Mouse (Mus musculus) liver, embryonic 13.5 days (tissue): Measurements from ENCODE around the gene Fancd2os. TPM values are rescaled to one million over a fixed set of nuclear protein-coding genes. Genes with fewer than 3 reads are reported as not detected.

ENCODE experiments used
- ATAC-seq: fragments of 200-750 bp; cut with Nextera tagmentation; 2 replicates; pipeline ENCODE4 v1.8.0; 2017; ENCODE audit warnings: low read depth, mild to moderate bottlenecking, moderate number of reproducible peaks, moderate library complexity
- DNase-seq: peaks from one replicate; pipeline ENCODE4 v3.0.0; 2022
- H3K27ac ChIP-seq: fragments of 300-500 bp; sonication (generic); 2 replicates; pipeline ENCODE4 v1.5.1; 2015; ENCODE audit warnings: moderate library complexity, mild to moderate bottlenecking, inconsistent platforms
- H3K27me3 ChIP-seq: fragments of 300-500 bp; sonication (generic); 2 replicates; pipeline ENCODE4 v1.6.1; 2015; ENCODE audit warnings: mild to moderate bottlenecking, inconsistent platforms
- H3K36me3 ChIP-seq: fragments of 300-500 bp; sonication (generic); 2 replicates; pipeline ENCODE4 v1.6.1; 2015; ENCODE audit warnings: mild to moderate bottlenecking, inconsistent platforms
- H3K4me1 ChIP-seq: fragments of 300-500 bp; sonication (generic); replicated peaks from 2 replicates; pipeline ENCODE4 v1.6.1; 2015; ENCODE audit warnings: inconsistent platforms
- H3K4me2 ChIP-seq: fragments of 300-500 bp; sonication (generic); 2 replicates; pipeline ENCODE4 v1.6.1; 2015; ENCODE audit warnings: inconsistent platforms, mild to moderate bottlenecking, moderate library complexity
- H3K4me3 ChIP-seq: fragments of 300-500 bp; sonication (generic); replicated peaks from 2 replicates; pipeline ENCODE4 v1.5.1; 2015; ENCODE audit warnings: mild to moderate bottlenecking, inconsistent platforms
- H3K9ac ChIP-seq: fragments of 300-500 bp; sonication (generic); 2 replicates; pipeline ENCODE4 v1.6.1; 2015; ENCODE audit warnings: mild to moderate bottlenecking, inconsistent platforms
- H3K9me3 ChIP-seq: fragments of 300-500 bp; sonication (generic); replicated peaks from 2 replicates; pipeline ENCODE4 v1.6.1; 2016; ENCODE audit warnings: inconsistent platforms
- WGBS: fragments of 180-500 bp; shearing (Covaris S2); methylation state at CpG from one replicate; pipeline ENCODE4 v1.1.7; 2015; ENCODE audit not compliant: insufficient replicate concordance; 5-methylcytosine and 5-hydroxymethylcytosine counted together
- polyA plus RNA-seq: library from polyadenylated mRNA; unstranded; fragments of >200 nt; fragmentation: Nextera tagmentation; extraction: Ambion mirVana; gene quantifications from 2 replicates; pipeline ENCODE4 v1.2.1, GENCODE M21; 2015

Gene Fancd2os
- 0.09 TPM in 1 of 2 replicates, not detected in the other for polyA plus RNA-seq

DNA sequence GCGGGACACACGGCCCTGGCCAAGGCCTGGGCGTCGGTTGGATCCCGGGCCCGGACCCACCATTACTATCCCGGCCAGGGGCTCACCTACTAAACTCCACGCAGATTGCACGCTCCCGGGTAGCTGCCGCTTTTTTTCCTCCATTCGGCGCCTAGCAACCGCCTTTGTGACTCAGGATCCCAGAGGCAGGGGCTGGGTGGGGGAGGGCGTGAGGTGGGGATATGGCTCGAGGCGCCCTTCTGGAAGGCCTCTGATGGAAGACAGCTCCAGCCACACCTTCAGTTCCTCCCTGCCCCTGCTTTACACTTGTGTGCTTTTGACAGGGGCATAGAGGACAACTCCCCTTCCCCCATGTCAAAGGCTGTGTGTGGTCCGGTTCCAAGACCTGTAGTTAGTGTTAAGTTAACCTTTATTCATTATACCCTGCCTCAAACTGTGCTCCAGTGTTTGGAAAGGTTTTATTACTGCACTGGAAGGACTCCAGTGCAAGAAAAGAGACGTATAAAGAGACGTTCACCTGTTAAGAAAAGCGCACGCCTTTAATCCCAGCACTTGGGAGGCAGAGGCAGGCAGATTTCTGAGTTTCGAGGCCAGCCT lies at the start of gene Fancd2os:
Gene Fancd2os, minus strand, starts transcription at position 173 of the 597 bp plus-strand sequence.
- Histone ChIP-seq H3K36me3 (peaks cover 20% of the 10 kb centered on the region), H3K9ac (no peak within 1 kb of the TSS), H3K4me3 (no peak within 1 kb of the TSS), H3K9me3 (no peaks in the 10 kb centered on the region), H3K4me1 (peaks cover 19% of the 10 kb centered on the region), H3K27ac (no peak within 1 kb of the TSS), H3K27me3 (no peaks in the 10 kb centered on the region), H3K4me2 (no peak within 1 kb of the TSS)
- ATAC-seq, result no peak
- WGBS, result 71% methylated on average over 23 of the region's 23 CpGs
- DNase-seq, result no peak

DNA sequence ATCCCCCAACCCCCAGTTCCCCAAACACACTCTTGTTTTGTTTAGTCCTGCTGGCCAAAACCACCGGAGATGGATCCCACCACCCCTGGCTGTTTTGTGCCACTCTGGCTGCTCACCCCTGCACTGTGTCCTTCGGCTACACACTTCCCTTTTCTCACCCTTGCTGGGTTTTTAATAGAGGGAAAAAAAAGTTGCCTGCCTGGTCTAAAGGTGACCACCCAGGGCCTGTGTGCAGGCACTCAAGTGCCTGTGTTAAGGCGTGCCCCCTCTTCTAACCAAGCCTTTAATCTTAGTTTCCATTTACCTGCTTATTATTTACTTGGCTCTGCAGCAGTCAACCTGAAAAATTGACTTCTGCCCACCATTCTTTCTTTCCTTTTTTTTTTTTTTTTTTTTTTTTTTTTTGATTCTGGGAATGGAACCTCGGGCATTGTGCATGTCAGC lies 49.7 kb upstream of the Fancd2os start:
- H3K4me3 ChIP-seq, result no peak overlapping the region
- no peak overlapping the region for H3K4me2 ChIP-seq
- no peaks in the 10 kb centered on the region for H3K27me3 ChIP-seq
- no peak overlapping the region for H3K9ac ChIP-seq
- ATAC-seq, result 0 out of 2 replicates have a peak, but pooled peaks have one; percentile 8
- no peaks in the 10 kb centered on the region for H3K9me3 ChIP-seq
- H3K27ac ChIP-seq, result peak overlapping the region; percentile 19; the same call in 1 of the 2 replicates
- WGBS, result 51% methylated on average over 4 of the region's 4 CpGs
- DNase-seq, result no peak
- H3K36me3 ChIP-seq, result peaks cover 5% of the 10 kb centered on the region; the same call in 1 of the 2 replicates
- H3K4me1 ChIP-seq, result peaks cover 47% of the 10 kb centered on the region

DNA sequence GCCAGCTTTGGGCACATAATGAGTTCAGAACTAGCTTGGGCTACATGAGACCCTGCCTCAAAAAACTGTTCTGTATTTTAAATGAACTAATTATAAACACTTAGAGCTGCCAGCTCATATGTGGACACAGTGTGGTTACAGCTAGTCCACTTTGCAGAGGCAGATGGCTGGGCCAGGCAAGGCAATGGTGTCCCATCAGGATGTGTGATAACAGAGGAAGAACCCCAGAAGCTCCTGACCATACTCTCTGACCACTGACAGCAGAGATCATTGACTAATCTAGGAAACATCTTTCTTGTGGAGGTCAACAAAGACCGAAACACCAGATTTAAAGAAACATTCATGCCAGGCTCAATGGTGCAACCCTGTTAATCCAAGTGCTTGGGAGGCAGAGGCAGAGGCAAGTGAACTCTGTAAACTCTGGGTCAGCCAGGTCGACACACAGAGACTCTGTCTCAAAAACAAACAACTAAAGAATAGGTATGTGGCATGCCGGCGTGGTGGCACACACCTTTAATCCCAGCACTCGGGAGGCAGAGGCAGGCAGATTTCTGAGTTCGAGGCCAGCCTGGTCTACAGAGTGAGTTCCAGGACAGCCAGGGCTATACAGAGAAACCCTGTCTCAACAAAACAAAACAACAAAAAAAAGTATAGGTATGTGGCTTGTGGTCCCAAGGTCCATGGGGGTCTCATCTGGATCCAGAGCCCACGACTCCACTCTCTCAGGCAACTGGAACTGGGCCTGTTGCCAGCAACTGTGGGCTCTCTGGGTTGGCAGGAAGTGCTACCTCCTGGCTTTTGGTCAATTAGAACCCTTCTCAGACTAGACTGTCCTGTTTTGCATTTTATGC lies 49.1 kb upstream of the Fancd2os start:
- no peak for DNase-seq
- Histone ChIP-seq H3K9ac (no peak overlapping the region), H3K27me3 (no peaks in the 10 kb centered on the region), H3K9me3 (no peaks in the 10 kb centered on the region), H3K27ac (peak overlapping the region; percentile 19; the same call in 1 of the 2 replicates), H3K4me1 (peaks cover 49% of the 10 kb centered on the region), H3K4me3 (no peak overlapping the region), H3K4me2 (no peak overlapping the region), H3K36me3 (peaks cover 5% of the 10 kb centered on the region; the same call in 1 of the 2 replicates)
- no peak for ATAC-seq
- WGBS, result 61% methylated on average over 7 of the region's 7 CpGs

DNA sequence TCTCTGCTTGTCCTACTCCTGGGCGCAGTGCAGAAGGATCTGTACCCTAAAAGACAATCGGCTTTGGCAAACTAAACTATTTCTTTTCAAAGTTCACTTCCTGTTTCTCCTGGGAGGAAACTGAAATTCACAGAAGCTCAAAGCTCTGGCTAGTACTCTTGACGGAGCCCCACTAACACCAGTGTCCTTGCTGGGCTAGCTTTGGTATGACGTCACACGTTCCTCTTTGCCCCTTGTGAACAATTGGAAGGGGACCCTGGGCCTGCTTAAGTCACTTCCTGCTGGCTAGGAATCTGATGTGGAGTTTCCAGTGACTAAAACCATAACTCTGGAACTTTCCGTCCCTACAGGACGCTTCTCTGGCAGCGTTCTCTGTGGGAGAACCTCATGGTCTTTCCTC lies 44.3 kb upstream of the Fancd2os start:
- Histone ChIP-seq H3K27ac (peak overlapping the region; percentile 50; the same call in 1 of the 2 replicates), H3K4me1 (peaks cover 45% of the 10 kb centered on the region), H3K4me3 (no peak overlapping the region), H3K9ac (no peak overlapping the region), H3K36me3 (peaks cover 5% of the 10 kb centered on the region; the same call in 1 of the 2 replicates), H3K27me3 (no peaks in the 10 kb centered on the region), H3K9me3 (no peaks in the 10 kb centered on the region), H3K4me2 (no peak overlapping the region)
- no peak for ATAC-seq
- WGBS, result 56% methylated on average over 8 of the region's 8 CpGs
- DNase-seq, result no peak

DNA sequence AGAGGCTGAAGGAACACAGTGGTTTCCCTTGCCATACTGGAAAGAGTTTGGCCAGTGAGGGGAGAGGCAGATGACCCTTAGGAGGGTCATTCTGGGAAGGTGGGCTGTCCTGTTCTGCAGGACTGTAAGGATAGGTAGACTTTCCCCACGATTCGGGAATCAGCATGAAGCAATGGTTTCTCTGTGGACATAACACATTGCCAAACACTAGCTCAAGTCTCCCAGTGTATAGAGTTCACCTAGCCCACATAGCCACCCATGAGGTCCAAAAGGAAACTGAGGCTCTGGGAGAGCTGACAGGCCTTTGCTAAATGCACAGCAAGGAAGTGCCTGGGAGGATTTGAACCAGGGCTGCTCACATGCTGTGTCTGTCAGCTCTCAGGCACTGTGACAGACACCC lies 43.5 kb upstream of the Fancd2os start:
- H3K27ac ChIP-seq, result peak overlapping the region; percentile 50; the same call in 1 of the 2 replicates
- DNase-seq, result no peak
- no peaks in the 10 kb centered on the region for H3K9me3 ChIP-seq
- no peaks in the 10 kb centered on the region for H3K27me3 ChIP-seq
- no peak overlapping the region for H3K4me3 ChIP-seq
- H3K4me1 ChIP-seq, result peaks cover 46% of the 10 kb centered on the region
- H3K9ac ChIP-seq, result no peak overlapping the region
- H3K4me2 ChIP-seq, result no peak overlapping the region
- WGBS, result 79% methylated on average over 2 of the region's 2 CpGs
- ATAC-seq, result no peak
- H3K36me3 ChIP-seq, result peaks cover 5% of the 10 kb centered on the region; the same call in 1 of the 2 replicates

DNA sequence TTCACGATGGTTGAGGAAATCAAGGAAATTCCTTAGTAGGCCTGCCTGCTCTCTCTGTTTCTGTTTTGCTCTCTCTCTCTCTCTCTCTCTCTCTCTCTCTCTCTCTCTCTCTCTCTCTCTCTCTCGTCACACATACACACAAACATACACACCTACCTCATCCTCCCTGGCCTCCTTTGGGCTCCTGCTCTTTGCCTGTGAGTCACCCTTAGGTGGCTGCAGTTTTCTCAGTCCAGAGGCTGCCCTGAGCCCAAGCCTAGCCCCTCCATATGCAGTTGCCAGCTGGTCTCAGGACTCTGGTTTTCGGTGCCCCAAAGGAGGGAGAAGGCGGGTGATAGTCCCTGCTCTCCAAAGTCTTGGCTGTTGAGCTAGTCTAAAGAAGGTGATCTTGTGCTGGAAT lies 42.5 kb upstream of the Fancd2os start:
- Histone ChIP-seq H3K4me1 (peaks cover 47% of the 10 kb centered on the region), H3K4me2 (no peak overlapping the region), H3K27me3 (no peaks in the 10 kb centered on the region), H3K9me3 (no peaks in the 10 kb centered on the region), H3K27ac (no peak overlapping the region), H3K9ac (no peak overlapping the region), H3K36me3 (no peaks in the 10 kb centered on the region), H3K4me3 (no peak overlapping the region)
- DNase-seq (no peak), ATAC-seq (no peak)
- 89% methylated on average over 4 of the region's 4 CpGs for WGBS

DNA sequence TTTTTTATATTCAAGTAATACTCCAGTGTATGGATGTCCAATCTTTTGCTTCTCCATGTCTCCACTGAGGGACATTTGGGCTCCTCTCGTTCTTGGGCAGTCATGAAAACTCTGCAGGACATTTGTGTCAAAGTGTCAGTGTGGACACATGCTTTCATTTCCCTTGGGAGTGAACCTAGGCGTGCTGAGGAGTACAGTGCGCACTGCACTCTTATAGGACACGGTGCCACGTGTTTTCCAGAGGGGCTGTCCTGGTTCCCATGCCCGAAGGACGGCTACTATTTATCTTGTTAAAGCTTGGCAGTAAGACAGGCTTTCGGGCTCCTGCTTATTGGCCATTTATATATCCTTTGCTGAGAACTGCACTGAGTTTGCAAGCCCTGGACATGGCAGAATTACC lies 42.1 kb upstream of the Fancd2os start:
- ATAC-seq (no peak), DNase-seq (no peak)
- 76% methylated on average over 8 of the region's 8 CpGs for WGBS

DNA sequence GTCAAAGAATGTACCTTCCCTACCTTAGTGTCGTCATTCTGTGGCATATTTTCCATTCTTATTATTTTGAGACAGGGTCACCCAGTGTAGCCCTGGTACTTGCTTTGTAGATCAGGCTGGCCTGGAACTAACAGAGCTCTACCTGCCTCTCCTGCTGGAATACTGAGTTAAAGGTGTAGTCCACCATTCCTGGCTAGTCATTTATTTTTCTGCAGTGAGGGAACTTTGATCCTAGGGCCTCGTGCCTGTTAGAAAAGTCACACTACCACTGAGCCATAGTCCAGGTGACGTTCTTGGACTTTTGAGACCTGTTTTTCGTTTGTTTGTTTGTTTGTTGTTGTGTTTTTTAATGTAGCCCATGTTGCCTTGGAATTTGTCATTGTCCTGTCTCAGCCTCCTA lies 38.7 kb upstream of the Fancd2os start:
- H3K27ac ChIP-seq, result peak overlapping the region; percentile 25
- peaks cover 47% of the 10 kb centered on the region for H3K4me1 ChIP-seq
- DNase-seq (no peak), ATAC-seq (no peak)
- WGBS, result 71% methylated on average over 4 of the region's 4 CpGs
- H3K4me2 ChIP-seq, result peak overlapping the region; percentile 77
- H3K36me3 ChIP-seq, result no peaks in the 10 kb centered on the region
- H3K4me3 ChIP-seq, result peak overlapping the region; percentile 68
- H3K27me3 ChIP-seq, result no peaks in the 10 kb centered on the region
- peak overlapping the region; percentile 73 for H3K9ac ChIP-seq
- no peaks in the 10 kb centered on the region for H3K9me3 ChIP-seq

More for the DNA sequence above, 42.1 kb upstream of the Fancd2os start:
- Histone ChIP-seq H3K9ac (no peak overlapping the region), H3K27me3 (no peaks in the 10 kb centered on the region), H3K36me3 (no peaks in the 10 kb centered on the region), H3K4me2 (no peak overlapping the region), H3K4me1 (peaks cover 47% of the 10 kb centered on the region), H3K27ac (no peak overlapping the region), H3K9me3 (no peaks in the 10 kb centered on the region), H3K4me3 (no peak overlapping the region)

DNA sequence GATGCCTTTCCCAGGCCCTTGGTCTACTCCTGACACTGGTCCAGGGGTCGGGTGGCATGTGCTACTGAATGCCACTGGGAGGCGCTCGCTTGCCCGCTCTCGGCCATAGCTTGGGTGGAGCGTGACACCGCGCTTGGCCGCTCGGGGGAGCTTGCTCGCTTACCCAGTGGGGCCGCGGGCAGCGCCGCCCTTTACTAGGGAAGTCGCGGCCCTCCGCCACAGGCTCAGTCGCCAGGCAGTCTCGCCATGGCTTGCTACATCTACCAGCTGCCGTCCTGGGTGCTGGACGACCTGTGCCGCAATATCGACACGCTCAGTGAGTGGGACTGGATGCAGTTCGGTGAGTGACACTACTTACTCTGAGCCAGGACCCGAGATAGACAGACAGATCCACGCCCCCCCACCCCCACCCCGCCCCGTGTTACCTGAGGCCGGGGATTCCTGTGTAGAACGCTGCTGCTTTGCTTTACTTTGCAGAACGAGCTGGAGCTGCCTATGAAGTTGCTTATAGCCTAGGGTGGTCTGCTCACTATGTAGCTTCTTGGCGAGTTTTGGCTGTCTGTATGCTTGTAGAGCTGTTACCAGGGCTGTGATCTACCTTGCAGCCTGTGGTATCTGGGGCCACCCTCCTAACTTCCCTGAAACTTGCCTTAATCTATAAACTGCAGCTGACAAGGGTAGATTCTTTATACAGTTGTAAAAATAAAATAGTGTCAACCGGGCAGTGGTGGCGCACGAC lies 38.0 kb upstream of the Fancd2os start, which contains the start of gene Irak2:
Gene Irak2, plus strand, starts transcription at position 166 of the 739 bp plus-strand sequence.
- H3K36me3 ChIP-seq, result no peaks in the 10 kb centered on the region
- peak within 1 kb of the TSS; percentile 68 for H3K4me3 ChIP-seq
- peak within 1 kb of the TSS; percentile 77 for H3K4me2 ChIP-seq
- peak within 1 kb of the TSS; percentile 73 for H3K9ac ChIP-seq
- DNase-seq (peak; percentile 89), ATAC-seq (peak; percentile 94)
- peak within 1 kb of the TSS; percentile 80 for H3K27ac ChIP-seq
- WGBS, result 2% methylated on average over 37 of the region's 37 CpGs
- no peaks in the 10 kb centered on the region for H3K27me3 ChIP-seq
- no peaks in the 10 kb centered on the region for H3K9me3 ChIP-seq
- H3K4me1 ChIP-seq, result peaks cover 44% of the 10 kb centered on the region

DNA sequence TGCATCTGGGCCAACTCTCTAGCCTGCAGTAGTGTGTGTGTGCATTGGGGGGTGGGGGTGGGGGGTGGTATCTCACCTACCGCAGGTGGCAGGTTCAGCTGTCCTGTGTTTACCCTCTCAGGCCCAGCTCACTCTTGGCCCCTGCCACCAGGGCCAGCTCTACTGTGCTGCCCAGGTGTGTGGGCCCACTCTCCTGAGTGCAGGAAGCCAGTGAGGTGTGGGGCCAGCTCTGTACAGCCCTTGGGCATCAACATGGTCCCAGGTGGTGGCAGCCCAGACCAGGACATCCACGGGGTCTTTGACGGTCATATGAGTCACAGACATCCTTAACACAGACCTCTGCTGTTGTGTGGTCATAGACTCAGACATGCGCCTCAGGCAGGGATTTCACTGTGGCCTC lies 32.3 kb upstream of the Fancd2os start:
- no peak overlapping the region for H3K4me3 ChIP-seq
- no peak overlapping the region for H3K9ac ChIP-seq
- peaks cover 45% of the 10 kb centered on the region for H3K36me3 ChIP-seq
- H3K4me1 ChIP-seq, result peaks cover 8% of the 10 kb centered on the region; the same call in 1 of the 2 replicates
- H3K27me3 ChIP-seq, result no peaks in the 10 kb centered on the region
- DNase-seq (no peak), ATAC-seq (no peak)
- 82% methylated on average over 4 of the region's 4 CpGs for WGBS
- no peak overlapping the region for H3K4me2 ChIP-seq
- no peak overlapping the region for H3K27ac ChIP-seq
- H3K9me3 ChIP-seq, result no peaks in the 10 kb centered on the region

DNA sequence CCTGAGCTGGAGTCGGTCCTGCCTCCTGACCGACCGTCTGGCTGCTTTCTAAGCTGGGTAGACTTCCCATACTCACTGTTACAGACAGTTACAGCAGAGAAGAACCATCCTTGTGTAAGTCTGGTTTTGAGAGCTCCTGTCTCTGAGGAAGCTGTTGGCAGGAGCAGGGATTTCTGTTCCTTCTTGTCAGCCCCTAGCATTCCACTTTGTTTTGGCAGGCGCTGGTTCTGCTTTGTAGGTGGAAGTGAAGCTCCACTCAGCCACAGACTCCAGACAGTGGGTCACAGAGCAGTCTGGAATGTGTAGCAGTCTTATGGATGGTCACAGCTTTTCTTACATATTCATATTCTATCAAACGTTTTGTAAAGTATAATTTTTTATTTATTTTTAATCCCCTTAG lies 29.8 kb upstream of the Fancd2os start:
- no peak overlapping the region for H3K4me3 ChIP-seq
- H3K27ac ChIP-seq, result no peak overlapping the region
- no peak for DNase-seq
- no peak overlapping the region for H3K4me2 ChIP-seq
- H3K27me3 ChIP-seq, result no peaks in the 10 kb centered on the region
- WGBS, result 72% methylated on average over 5 of the region's 5 CpGs
- ATAC-seq, result no peak
- no peaks in the 10 kb centered on the region for H3K9me3 ChIP-seq
- no peak overlapping the region for H3K9ac ChIP-seq
- H3K36me3 ChIP-seq, result peaks cover 51% of the 10 kb centered on the region
- H3K4me1 ChIP-seq, result peaks cover 7% of the 10 kb centered on the region
